Comparison of ENCODE assay signal across 10 mouse cellular contexts in genomic region chr9:108824144-108824685, GRCm38 (mm10). TPM values are rescaled to one million over a fixed set of nuclear protein-coding genes. Genes with fewer than 3 reads are reported as not detected.
DNase-seq lines count a peak whose midpoint lies in the region; ATAC-seq lines count a peak whose summit lies in the region.
"Had no signal": no experiment of that assay in that cellular context is flagged by ENCODE, and none has a peak within 500 bp of the region (broad histone marks: within the 10 kb centered on the region; RNA-seq: fewer than 3 reads in every experiment).

No protein-coding gene starts in this region.

- DNase-seq in cerebellum, adult 18-20 months: peak; percentile 39 to 40
- no peak for DNase-seq in cerebellum, adult 8-10 months
- DNase-seq in right cerebral cortex, postnatal 25 days: peak; percentile 27
- DNase-seq in right cerebral cortex, adult 18-20 months: no peak
- peak; percentile 30 for DNase-seq in hindbrain, embryonic 14.5 days (ENCODE audit: low spot score)
- DNase-seq in kidney, adult 9 months: no peak
- no peak for DNase-seq in ovary, adult 18-20 months (ENCODE audit: low spot score)
- DNase-seq: gastrocnemius, postnatal 14 days had no signal

- peak overlapping the region; percentile 51 for H3K9ac ChIP-seq in hindbrain, embryonic 14.5 days
- no peak overlapping the region for H3K9ac ChIP-seq in intestine, embryonic 15.5 days
- H3K9ac ChIP-seq: liver, embryonic 14.5 days had no signal

- peaks cover 25% of the 10 kb centered on the region for H3K36me3 ChIP-seq in hindbrain, embryonic 14.5 days (replicated peaks; ENCODE audit: control insufficient read depth, insufficient read depth)
- no peaks in the 10 kb centered on the region for H3K36me3 ChIP-seq in intestine, embryonic 15.5 days

- H3K4me3 ChIP-seq in hindbrain, embryonic 14.5 days (replicated peaks; ENCODE audit: low read length): peak overlapping the region; percentile 69
- no peak overlapping the region; the same call in 1 of the 2 replicates for H3K4me3 ChIP-seq in intestine, embryonic 15.5 days (replicated peaks)

- peaks cover 11% of the 10 kb centered on the region for H3K27me3 ChIP-seq in hindbrain, embryonic 14.5 days (ENCODE audit: control insufficient read depth, insufficient read depth, low read length)
- H3K27me3 ChIP-seq in intestine, embryonic 15.5 days (replicated peaks): peaks cover 62% of the 10 kb centered on the region

- H3K27ac ChIP-seq in hindbrain, embryonic 14.5 days: peak overlapping the region; percentile 79
- H3K27ac ChIP-seq in intestine, embryonic 15.5 days: no peak overlapping the region
- H3K27ac ChIP-seq: liver, embryonic 14.5 days had no signal

- ATAC-seq in hindbrain, embryonic 14.5 days (ENCODE audit: low FRiP score): no peak
- ATAC-seq in intestine, embryonic 15.5 days: no peak

- 5% methylated on average over 25 of the region's 25 CpGs for WGBS in hindbrain, embryonic 14.5 days
- 5% methylated on average over 25 of the region's 25 CpGs for WGBS in intestine, embryonic 15.5 days

- peak overlapping the region; percentile 86 for H3K4me2 ChIP-seq in hindbrain, embryonic 14.5 days (replicated peaks)
- H3K4me2 ChIP-seq in intestine, embryonic 15.5 days (replicated peaks): no peak overlapping the region

- H3K9me3 ChIP-seq in hindbrain, embryonic 14.5 days (ENCODE audit: control insufficient read depth, low read length): no peaks in the 10 kb centered on the region
- no peaks in the 10 kb centered on the region for H3K9me3 ChIP-seq in intestine, embryonic 15.5 days

- peaks cover 27% of the 10 kb centered on the region for H3K4me1 ChIP-seq in hindbrain, embryonic 14.5 days (replicated peaks; ENCODE audit: control insufficient read depth, insufficient read depth, low read length)
- peaks cover 15% of the 10 kb centered on the region for H3K4me1 ChIP-seq in intestine, embryonic 15.5 days (replicated peaks)

RNA-seq across cellular contexts. Expression of gene Celsr3, which starts 1.9 kb away (rescaled TPM):
- 15.4 and 16.0 TPM in 2 replicates for polyA plus RNA-seq in hindbrain, embryonic 14.5 days (2014; fragmentation: Nextera tagmentation; extraction: Ambion mirVana)
- polyA plus RNA-seq in intestine, embryonic 15.5 days (2015; fragmentation: Nextera tagmentation; extraction: Ambion mirVana): 0.64 and 1.3 TPM in 2 replicates

RNA-seq across cellular contexts. Expression of gene Nckipsd, which starts 16.0 kb away (rescaled TPM):
- polyA plus RNA-seq in hindbrain, embryonic 14.5 days (2014; fragmentation: Nextera tagmentation; extraction: Ambion mirVana): 28.5 and 29.6 TPM in 2 replicates
- polyA plus RNA-seq in intestine, embryonic 15.5 days (2015; fragmentation: Nextera tagmentation; extraction: Ambion mirVana): 10.4 and 12.0 TPM in 2 replicates

RNA-seq across cellular contexts. Expression of gene Slc26a6, which starts 28.9 kb away (rescaled TPM):
- 19.1 and 21.5 TPM in 2 replicates for polyA plus RNA-seq in hindbrain, embryonic 14.5 days (2014; fragmentation: Nextera tagmentation; extraction: Ambion mirVana)
- polyA plus RNA-seq in intestine, embryonic 15.5 days (2015; fragmentation: Nextera tagmentation; extraction: Ambion mirVana): 36.1 and 43.3 TPM in 2 replicates

RNA-seq across cellular contexts. Expression of gene Ip6k2, which starts 40.6 kb away (rescaled TPM):
- polyA plus RNA-seq in hindbrain, embryonic 14.5 days (2014; fragmentation: Nextera tagmentation; extraction: Ambion mirVana): 202 and 238 TPM in 2 replicates
- 62.6 and 65.0 TPM in 2 replicates for polyA plus RNA-seq in intestine, embryonic 15.5 days (2015; fragmentation: Nextera tagmentation; extraction: Ambion mirVana)

Comparison
In these comparisons a context has a peak if more than half of its experiments do, and no peak if none do; other contexts are left out.
1. DNase-seq: peak in cerebellum, adult 18-20 months (2 of 2), right cerebral cortex, postnatal 25 days (single experiment) and hindbrain, embryonic 14.5 days (single experiment); none in cerebellum, adult 8-10 months (single experiment), right cerebral cortex, adult 18-20 months (single experiment), kidney, adult 9 months (single experiment) and ovary, adult 18-20 months (single experiment).